Mouse (Mus musculus) ovary, postnatal 14 days (tissue): Measurements from ENCODE around the gene Mrps35.
A peak's percentile ranks its signal among the peaks of the same experiment; 100 is the strongest.

Experiments
- DNase-seq: peaks from one replicate; pipeline ENCODE4 v3.0.0; 2022; ENCODE audit warnings: low spot score

Gene Mrps35

DNA sequence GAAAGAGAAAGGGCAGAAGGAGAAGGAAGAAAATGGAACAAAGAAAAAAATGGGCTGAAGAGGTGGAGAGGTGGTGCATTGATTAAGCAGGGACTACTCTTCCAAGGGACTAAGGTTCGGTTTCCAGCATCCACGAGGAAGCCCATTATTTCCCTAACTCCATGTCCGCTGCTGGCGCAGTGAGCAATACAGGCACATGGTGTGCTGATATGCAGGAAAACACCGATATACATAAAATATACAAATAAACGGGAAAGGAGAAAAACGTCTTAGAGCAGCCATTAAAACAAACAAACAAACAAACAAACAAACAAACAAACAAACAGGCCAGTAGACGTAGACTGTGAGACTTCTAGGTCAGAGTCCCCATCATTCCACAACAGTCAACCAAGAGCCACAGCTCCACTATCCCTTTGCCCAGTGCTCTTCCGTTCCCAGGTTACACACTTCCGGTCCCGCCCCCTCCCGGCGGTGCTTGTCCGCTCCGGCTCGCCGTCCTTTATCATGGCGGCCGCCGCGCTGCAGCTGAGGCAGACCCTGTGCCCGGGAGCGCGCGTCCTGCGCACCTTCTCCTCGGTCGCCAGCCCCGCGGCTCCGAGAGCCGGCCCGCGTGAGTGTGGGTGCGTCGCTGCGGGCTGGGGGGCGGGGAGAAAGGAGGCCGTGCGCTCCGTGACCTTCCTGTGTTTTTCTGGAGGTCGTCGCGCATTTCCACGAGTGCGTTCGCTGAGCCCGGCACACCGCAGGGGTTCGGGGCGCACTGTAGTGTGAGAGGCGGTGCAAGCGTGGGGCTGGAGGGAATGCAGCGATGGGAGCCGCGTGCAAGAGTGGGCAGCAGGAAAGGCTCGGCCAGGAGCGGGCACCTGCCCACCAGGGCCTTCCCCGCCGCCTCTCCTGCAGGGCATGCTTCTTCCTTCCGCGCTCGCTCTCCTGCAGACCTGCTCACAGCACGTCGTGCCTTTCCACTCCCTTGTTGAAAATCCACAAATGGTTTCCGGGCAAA, at the start of gene Mrps35:
Mrps35 (plus strand) TSS at position 474 of the 1,000 bp plus-strand sequence.
- DNase-seq: peak; percentile 84

GRCm38 (mm10) chr6:146994236-146994635, 48.3 kb upstream of the Mrps35 start:
- DNase-seq: peak; percentile 61

- no peak for DNase-seq
Measured at GRCm38 (mm10) chr6:146995391-146995790, 47.2 kb upstream of the Mrps35 start.

DNA sequence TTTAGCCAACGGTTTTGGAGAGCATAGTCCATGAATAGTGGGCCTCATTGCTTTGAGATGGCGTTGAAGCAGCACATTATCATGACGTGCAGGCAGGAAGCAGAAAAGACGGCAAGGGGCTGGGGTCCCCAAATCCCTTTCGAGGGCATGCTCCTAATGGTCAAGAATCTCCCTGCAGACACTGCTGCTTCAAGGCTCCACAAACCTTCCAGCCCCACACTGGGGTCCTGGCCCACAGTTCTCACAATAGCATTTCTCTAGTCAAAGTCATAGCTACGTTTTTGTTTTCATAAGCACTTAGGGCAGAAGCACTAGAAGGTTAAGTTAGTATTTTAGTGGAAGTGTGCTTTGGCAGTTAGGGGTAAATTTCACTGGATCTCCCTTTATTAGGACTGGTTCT, 46.7 kb upstream of the Mrps35 start:
- no peak for DNase-seq

DNA sequence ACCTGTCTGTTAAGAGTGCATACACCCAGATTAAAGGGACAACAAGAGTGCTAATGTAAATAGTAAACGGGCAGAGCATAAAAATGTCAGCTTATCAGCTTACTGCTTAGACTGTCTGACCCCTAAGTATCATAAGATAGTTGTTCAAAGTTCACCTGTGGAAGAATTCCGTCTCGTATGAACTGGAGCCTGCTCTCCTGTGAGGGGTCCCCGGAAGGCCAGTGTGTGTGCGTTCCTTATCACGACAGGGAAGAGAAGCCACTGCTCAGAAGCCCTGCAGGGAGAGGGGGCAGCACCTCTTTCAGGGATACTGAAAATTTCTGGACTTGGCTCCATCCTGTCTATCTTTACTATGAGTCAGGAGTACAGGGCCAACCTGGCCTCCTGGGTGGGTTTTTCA, 45.6 kb upstream of the Mrps35 start:
- no peak for DNase-seq

DNA sequence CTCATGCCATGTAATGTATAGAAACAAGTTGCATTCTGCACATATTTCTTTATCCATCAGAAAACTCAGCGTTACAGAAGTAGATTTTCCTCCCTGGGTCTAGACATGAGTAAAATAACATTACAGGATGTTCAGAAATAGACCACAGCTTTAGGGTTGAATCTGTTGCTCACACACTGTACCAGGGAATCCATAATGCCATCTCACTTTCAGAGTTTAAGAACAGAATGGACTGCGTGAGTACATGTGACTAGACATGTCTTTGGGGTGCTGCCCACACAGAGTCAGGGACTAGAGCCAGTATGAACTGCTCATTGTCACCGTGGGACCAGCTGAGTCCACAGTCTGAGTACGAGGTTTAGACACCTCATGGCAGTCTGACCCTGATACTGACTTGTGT, 43.9 kb upstream of the Mrps35 start:
- no peak for DNase-seq

- no peak for DNase-seq
Measured at GRCm38 (mm10) chr6:146999302-146999701, 43.3 kb upstream of the Mrps35 start.

DNA sequence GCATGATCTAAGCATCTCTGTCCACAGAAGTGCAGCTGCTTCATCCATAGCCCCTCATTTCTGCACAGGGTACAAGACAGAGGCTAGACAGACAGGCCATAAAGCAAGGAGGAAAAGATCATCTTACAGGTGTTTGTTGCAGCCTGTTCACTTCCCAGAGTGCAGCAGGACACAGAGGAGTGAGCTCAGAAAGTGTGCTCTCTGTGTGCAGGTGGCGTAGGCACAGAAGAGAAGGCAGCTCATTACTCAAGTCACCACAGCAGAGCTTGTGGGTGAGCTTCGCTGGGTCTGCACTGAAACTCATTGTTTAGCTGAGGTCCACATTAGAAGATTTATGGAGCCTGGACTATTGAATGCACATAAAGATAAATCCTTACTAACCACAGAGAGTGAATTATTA, 42.8 kb upstream of the Mrps35 start:
- no peak for DNase-seq

GRCm38 (mm10) chr6:147008148-147008547, 34.4 kb upstream of the Mrps35 start:
- peak; percentile 21 for DNase-seq

DNA sequence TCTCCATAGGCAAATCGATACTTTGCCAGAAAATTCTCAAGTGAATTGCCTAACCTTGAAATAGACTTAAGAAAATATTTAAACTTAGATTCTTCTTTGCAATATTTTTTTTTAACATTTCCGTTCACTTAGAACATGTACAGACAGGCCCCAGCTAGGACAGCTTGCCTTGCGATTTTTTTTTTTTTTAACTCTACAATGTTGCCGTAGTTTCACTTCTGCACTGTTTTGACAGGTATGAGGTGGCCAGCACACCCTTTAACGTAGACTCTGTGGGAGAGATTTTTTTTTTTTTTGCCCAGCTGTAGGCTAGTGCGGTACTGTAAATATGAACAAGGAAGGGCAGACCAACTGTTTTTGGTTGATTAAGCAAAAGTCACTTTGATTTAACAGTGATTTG, 32.2 kb upstream of the Mrps35 start:
- DNase-seq: no peak

DNA sequence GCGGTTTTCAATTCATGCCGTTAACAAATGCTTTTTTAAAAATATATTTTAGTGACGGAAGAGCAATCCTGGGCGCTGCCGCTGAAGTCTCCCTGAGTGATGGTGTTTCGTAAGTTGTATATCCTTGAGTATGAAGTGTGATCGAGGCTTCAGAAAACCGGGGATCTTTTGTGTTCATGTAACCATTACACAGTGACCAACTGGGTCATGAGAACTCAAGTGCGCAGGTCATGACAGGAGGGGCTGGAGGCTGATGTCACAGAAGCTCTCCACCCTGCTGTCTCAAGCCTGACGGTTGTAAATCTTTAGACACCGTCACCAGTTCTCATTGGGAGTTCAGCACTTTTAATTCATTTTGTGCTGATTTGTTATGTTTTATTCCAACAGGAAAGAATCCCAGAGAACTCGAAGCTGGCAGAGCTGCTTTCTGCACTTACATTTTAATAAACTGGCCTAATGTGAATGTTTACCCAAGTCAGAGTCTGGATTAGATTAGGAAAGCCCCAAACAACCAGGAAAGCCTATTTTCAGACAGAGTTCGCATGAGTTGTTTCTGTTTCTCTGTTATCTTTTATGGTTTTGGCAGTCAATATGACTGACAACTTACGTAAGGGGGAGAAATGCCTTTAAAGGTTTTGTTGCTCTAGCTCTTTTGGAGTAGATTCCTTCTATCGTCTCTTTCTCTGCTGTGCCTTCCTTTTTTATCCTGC, 31.6 kb upstream of the Mrps35 start:
- DNase-seq: no peak

GRCm38 (mm10) chr6:147011555-147011954, 31.0 kb upstream of the Mrps35 start:
- DNase-seq: no peak

DNA sequence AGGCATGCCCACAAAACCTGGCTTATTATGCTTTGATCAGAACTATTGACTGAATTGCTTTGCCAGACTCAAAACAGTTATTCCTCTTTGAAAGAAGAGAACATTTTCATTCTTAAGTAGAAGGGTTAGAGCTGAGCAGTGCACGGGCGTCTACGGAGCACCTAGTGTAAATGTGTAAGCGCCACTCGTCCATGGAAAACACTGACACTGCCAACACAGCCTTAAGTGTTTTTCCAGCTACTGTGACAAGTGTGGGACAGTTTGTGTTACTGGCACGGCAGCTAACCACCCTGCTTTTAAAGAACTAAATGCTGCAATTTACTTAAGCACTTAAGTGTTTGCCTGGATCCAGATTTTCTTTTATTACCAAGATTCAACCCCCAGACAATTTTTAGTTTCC, 30.6 kb upstream of the Mrps35 start:
- no peak for DNase-seq

DNA sequence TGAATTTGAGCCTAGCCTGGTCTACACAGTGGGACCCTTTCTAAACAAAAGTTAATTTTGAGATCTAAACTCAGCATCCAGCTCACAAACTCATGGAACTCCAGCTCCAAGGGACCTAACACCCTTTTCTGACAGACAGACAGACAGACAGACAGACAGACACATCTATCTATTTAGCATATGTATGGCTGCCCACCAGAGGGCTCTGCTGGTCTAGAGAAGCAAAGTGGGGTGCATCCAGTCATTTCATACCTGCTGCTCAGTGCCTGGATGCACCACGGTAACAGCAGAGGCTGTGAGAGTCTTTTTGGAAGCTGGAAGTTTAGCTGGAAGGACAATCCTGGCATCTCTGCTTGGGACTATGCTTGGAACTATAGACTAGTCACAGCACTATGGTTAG, 29.0 kb upstream of the Mrps35 start:
- no peak for DNase-seq

- DNase-seq: no peak
Measured at GRCm38 (mm10) chr6:147017906-147018305, 24.7 kb upstream of the Mrps35 start.

GRCm38 (mm10) chr6:147018364-147018763, 24.2 kb upstream of the Mrps35 start:
- no peak for DNase-seq

GRCm38 (mm10) chr6:147021181-147021580, 21.4 kb upstream of the Mrps35 start:
- no peak for DNase-seq

- no peak for DNase-seq
Measured at GRCm38 (mm10) chr6:147022375-147023132, 20.0 kb upstream of the Mrps35 start.

DNA sequence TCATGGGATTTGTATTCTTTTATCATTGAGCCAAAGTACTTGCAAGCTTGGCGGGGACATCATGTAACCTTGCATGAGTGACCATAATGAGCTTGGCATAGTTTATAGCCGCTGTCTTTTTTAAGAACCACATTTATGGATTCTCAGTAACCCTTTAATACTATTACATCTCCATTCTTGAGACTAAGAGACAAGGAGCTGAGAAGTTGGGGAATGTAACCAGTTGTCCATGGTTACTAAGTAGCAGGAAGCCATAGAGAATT, 19.5 kb upstream of the Mrps35 start:
- DNase-seq: no peak

DNA sequence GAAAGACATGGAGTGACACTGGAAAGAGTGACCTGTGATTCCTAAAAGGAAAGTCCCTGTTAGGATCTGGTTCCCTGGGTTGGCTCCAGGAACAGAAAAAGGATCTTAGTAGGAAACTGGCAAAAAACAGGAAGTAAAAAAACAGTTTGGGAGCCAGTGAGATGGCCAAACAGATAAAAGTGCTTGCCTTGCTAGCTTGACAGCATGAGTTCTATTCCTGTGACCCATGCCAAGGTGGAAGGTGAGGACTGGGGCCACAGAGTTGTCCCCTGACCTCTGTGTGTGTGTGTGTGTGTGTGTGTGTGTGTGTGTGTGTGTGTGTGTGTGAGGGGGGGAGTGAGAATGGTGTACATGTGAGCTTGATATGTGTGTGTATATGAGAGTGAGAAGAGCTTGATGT, 19.0 kb upstream of the Mrps35 start:
- DNase-seq: no peak

DNA sequence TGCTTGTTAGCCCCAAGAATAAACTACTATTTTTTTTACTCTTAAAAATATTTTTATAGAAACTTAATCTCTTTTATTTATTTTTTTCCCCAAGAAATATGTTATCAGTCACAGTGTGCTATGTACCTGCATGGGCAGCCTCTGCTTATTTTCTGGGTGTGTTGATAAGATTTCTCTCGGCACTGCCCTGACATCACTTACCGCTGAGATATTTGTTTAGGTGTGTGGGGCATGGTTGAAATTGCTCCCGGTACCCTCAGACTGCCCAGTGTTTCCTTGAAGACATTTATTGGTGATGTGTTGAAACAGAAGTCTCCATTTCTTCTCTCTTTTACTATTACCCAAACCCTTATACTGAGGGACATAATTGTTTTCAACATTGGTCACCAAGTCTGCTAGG, 17.8 kb upstream of the Mrps35 start:
- no peak for DNase-seq

GRCm38 (mm10) chr6:147028396-147028795, 14.2 kb upstream of the Mrps35 start:
- no peak for DNase-seq

DNA sequence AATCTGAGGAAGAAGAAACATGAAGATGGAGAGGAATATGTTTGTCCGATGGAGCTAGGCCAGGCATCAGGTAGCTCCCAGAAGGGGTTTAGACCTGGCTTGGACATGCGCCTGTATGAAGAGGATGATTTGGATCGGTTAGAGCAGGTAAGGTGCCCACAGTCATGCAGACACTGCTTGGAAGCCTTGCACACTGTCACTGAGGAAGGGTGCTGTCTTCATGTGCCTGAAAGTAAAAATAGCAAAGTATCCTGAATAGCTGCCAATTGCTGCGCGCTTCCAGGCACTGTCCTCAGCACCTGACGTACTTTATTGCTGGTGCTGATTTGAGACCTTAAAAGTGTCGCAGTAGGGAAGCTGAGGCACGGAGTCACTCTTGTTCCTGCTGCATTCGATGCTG, 13.0 kb upstream of the Mrps35 start:
- DNase-seq: no peak
